Mouse (Mus musculus) hindbrain, postnatal 0 days (tissue): Measurements from ENCODE around the gene Mapkapk3. TPM values are rescaled to one million over a fixed set of nuclear protein-coding genes. Genes with fewer than 3 reads are reported as not detected.

Source experiments
- ATAC-seq: fragments of 200-750 bp; cut with Nextera tagmentation; 2 replicates; pipeline ENCODE4 v1.8.0; 2017; ENCODE audit warnings: mild to moderate bottlenecking, moderate TSS enrichment, moderate library complexity
- DNase-seq: peaks from one replicate; pipeline ENCODE4 v3.0.0-alpha.2; 2015; ENCODE audit warnings: low spot score
- H3K27ac ChIP-seq: fragments of 300-500 bp; sonication (generic); 2 replicates; pipeline ENCODE4 v1.5.1; 2014; ENCODE audit warnings: mild to moderate bottlenecking
- H3K27me3 ChIP-seq: fragments of 300-500 bp; sonication (generic); 2 replicates; pipeline ENCODE4 v1.6.1; 2014; ENCODE audit warnings: low read length, mixed read lengths; ENCODE audit not compliant: insufficient read depth
- H3K36me3 ChIP-seq: fragments of 300-500 bp; sonication (generic); 2 replicates; pipeline ENCODE4 v1.6.1; 2014; ENCODE audit warnings: low read length, mixed read lengths; ENCODE audit not compliant: insufficient read depth
- H3K4me1 ChIP-seq: fragments of 300-500 bp; sonication (generic); 2 replicates; pipeline ENCODE4 v1.6.1; 2014; ENCODE audit warnings: antibody characterized with exemption, low read length, mixed read lengths; ENCODE audit not compliant: insufficient read depth
- H3K4me2 ChIP-seq: fragments of 300-500 bp; sonication (generic); 2 replicates; pipeline ENCODE4 v1.6.1; 2014; ENCODE audit warnings: low read depth, mild to moderate bottlenecking, low read length, moderate library complexity, mixed read lengths
- H3K4me3 ChIP-seq: fragments of 300-500 bp; sonication (generic); 2 replicates; pipeline ENCODE4 v1.5.1; 2014; ENCODE audit warnings: low read length
- H3K9ac ChIP-seq: fragments of 300-500 bp; sonication (generic); replicated peaks from 2 replicates; pipeline ENCODE4 v1.6.1; 2014; ENCODE audit warnings: mild to moderate bottlenecking, low read length, moderate library complexity, mixed read lengths
- H3K9me3 ChIP-seq: fragments of 300-500 bp; sonication (generic); 2 replicates; pipeline ENCODE4 v1.6.1; 2016; ENCODE audit warnings: low read length, mixed read lengths
- CTCF ChIP-seq: IDR thresholded peaks from 2 replicates; pipeline ENCODE4 v1.5.1; 2016; ENCODE audit warnings: antibody characterized with exemption, control low read depth, low read depth
- WGBS: fragments of 180-500 bp; shearing (Covaris S2); extraction: QIAGEN DNeasy Blood & Tissue Kit; methylation state at CpG from one replicate; pipeline ENCODE4 v1.1.7; 2014; 5-methylcytosine and 5-hydroxymethylcytosine counted together
- polyA plus RNA-seq: library from polyadenylated mRNA; unstranded; fragments of >200 nt; fragmentation: Nextera tagmentation; extraction: Ambion mirVana; gene quantifications from 2 replicates; pipeline ENCODE4 v1.2.1, GENCODE M21; 2015
- total RNA-seq: library from RNA; depleted of rRNA; stranded (reverse); fragments of >200 nt; gene quantifications from 2 replicates; pipeline ENCODE4 v1.2.3, GENCODE M21; 2014; rRNA removed

Gene Mapkapk3
- total RNA-seq (3.5 and 3.8 TPM in 2 replicates), polyA plus RNA-seq (2.6 and 3.0 TPM in 2 replicates)

DNA sequence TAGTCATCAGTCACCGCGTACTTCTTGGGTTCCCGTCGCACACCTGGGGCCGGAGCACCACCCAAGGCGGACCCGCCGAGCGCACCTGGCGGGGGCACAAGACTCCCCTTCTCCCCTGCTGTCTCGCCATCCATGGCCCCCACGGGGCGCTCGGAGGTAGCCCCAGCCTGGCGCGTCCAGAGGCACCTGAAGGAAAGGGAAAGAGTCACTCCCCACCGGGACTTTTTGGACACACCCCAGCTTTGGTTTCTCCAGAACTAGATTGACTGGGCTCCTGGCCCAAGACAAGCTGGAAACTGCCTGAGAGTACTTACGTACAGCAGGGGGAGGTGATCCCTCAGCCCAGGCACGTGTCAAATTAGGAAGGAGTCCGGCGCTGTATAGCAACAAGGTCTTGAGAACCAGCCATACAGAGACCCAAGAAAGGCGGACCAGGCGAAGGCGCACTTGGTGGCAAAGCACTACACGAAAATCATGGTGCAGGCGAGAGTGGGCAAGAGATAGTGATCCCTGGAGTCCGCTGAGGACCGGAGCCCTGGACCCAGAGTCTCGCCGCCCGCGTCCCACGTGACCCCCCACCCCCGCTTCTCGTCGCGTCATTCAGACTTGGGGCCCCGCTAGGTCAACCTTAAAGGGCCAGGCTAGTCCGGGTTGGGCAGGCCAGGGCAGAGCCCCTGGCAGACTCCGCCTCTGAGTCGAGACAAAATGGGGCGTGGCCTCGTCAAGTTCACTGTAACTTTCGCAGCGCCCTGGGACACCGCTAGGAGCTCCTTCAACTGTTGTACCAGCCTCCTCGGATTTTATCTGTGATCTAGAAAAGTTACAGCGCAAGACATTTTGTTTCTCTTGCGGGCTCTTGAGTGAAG lies at the start of gene Mapkapk3:
Gene Mapkapk3, minus strand, starts transcription at position 667 of the 866 bp plus-strand sequence.
- Histone ChIP-seq H3K4me2 (peak within 1 kb of the TSS; percentile 79), H3K9ac (peak within 1 kb of the TSS; percentile 40; the same call in 1 of the 2 replicates)
- WGBS, result 2% methylated on average over 49 of the region's 49 CpGs

DNA sequence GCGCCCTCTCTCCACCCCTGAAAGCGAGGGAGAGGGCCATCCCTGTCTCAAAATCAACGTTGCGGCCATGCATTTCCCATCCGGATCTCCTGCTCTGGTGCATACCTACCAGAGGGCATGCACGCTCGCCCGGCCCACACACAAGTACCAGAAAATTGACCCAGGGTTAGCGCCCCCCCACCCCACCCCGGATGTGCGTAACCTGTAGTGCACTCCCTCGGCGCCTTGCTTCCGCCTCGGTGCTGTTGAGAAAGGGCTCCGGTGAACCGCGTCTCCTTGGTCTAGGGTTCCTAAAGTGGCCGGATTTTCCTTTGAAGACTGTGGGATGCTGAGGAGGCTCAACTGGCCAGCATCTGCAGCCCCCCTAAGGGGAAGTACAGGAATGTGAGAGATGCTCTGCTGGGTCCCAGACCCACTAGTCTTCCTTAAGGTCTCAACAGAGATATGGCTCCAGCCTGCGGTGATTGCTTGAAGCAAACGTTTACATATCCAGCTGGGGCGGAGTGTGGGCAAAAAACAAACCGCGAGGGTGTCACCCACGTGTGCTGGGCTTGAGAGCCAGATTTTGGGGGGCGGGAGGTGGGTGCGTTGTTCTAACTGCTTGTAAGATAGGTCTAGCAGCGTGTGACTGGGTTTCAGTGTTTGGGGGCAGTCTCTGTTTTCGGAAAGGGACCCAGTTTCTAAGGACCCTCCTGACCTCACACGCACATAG lies 48.7 kb upstream of the Mapkapk3 start, which contains the start of gene Hemk1:
Gene Hemk1, minus strand, starts transcription at position 179 of the 712 bp plus-strand sequence.
- Histone ChIP-seq H3K4me1 (peaks cover 7% of the 10 kb centered on the region; the same call in 1 of the 2 replicates), H3K9ac (peak within 1 kb of the TSS; percentile 79), H3K36me3 (no peaks in the 10 kb centered on the region), H3K27ac (peak within 1 kb of the TSS; percentile 72), H3K27me3 (no peaks in the 10 kb centered on the region), H3K4me2 (peak within 1 kb of the TSS; percentile 82), H3K4me3 (peak within 1 kb of the TSS; percentile 56), H3K9me3 (no peaks in the 10 kb centered on the region)
- TF ChIP-seq CTCF, result no peak; the same call in 1 of the 2 replicates
- ATAC-seq (peak; percentile 86), DNase-seq (peak; percentile 93)
- 4% methylated on average over 30 of the region's 30 CpGs for WGBS

More for the DNA sequence above, at the start of gene Mapkapk3:
- H3K36me3 ChIP-seq, result no peaks in the 10 kb centered on the region
- H3K9me3 ChIP-seq, result no peaks in the 10 kb centered on the region
- H3K27ac ChIP-seq, result no peak within 1 kb of the TSS
- peak; percentile 78 for ATAC-seq
- H3K4me1 ChIP-seq, result peaks cover 9% of the 10 kb centered on the region; the same call in 1 of the 2 replicates
- peaks cover 7% of the 10 kb centered on the region; the same call in 1 of the 2 replicates for H3K27me3 ChIP-seq
- peak within 1 kb of the TSS; percentile 41 for H3K4me3 ChIP-seq
- TF ChIP-seq CTCF, result peak; percentile 37
- DNase-seq, result peak; percentile 77

DNA sequence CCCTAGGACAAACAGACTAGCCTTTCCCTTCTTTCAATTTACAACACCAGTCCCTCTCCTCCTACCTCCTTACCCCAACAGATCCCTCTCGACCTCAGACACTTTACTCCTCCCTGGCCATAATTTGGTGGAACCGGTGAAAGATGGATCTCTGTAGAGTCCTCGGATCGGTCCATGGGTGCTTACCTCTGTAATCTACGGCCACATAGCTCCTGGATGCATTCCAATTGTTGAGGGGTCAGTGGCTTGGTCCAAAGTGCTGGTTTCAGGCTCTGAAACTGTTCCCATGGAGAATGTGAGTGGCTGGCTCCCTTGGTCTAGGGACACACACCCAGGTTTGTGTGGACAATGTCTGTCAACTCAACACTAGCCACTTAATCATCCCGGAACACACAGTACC lies 46.7 kb upstream of the Mapkapk3 start:
- H3K27ac ChIP-seq, result no peak overlapping the region
- no peak overlapping the region for H3K4me2 ChIP-seq
- DNase-seq, result no peak
- WGBS, result 90% methylated on average over 6 of the region's 6 CpGs
- no peaks in the 10 kb centered on the region for H3K9me3 ChIP-seq
- H3K36me3 ChIP-seq, result no peaks in the 10 kb centered on the region
- no peak overlapping the region for H3K9ac ChIP-seq
- no peak for ATAC-seq
- no peak for TF ChIP-seq CTCF
- H3K27me3 ChIP-seq, result no peaks in the 10 kb centered on the region
- no peak overlapping the region for H3K4me3 ChIP-seq
- H3K4me1 ChIP-seq, result peaks cover 7% of the 10 kb centered on the region; the same call in 1 of the 2 replicates

DNA sequence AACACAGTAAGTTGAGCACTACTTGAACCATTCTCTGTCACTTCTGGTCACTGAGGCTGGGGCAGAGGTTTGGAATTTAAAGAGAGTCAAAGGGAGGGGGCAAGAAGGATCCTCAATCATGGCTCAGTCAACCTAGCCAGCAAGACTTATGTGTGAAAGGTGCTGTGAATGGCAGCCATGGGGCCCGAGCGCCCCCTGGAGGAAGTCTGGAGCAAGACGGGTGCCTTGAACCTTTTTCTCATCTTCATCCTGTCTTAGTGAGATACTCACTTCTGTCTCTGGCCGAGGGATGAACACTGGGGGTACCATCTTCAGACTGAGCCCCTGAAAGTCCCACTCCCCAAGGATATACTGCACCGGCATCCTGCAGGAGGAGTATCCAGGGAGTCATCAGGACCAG lies 46.2 kb upstream of the Mapkapk3 start:
- Histone ChIP-seq H3K9ac (no peak overlapping the region), H3K27me3 (no peaks in the 10 kb centered on the region), H3K27ac (no peak overlapping the region), H3K36me3 (no peaks in the 10 kb centered on the region), H3K9me3 (no peaks in the 10 kb centered on the region), H3K4me2 (no peak overlapping the region), H3K4me3 (no peak overlapping the region), H3K4me1 (peaks cover 7% of the 10 kb centered on the region; the same call in 1 of the 2 replicates)
- ATAC-seq (no peak), DNase-seq (peak; percentile 67)
- TF ChIP-seq CTCF, result peak; percentile 90
- WGBS, result 12% methylated on average over 5 of the region's 5 CpGs

DNA sequence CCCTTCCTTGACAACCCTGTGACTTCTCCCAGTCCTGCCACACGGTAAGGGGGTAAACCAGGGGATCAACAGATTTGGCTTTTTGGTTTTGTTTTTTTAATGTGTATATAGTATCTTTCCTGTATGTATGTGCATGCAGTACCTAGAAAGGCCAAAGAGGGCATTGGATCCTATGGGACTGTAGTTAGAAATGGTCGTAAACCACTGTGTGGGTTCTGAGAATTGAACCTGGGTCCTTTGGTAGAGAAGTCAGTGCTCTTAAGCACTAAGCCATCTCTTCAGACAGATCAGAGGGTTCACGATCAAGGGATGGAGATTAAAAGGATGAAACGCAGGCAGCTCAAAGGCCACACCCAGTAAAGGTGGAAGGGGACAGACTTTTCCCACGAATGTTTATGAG lies 45.4 kb upstream of the Mapkapk3 start:
- DNase-seq (no peak), ATAC-seq (no peak)
- Histone ChIP-seq H3K27me3 (no peaks in the 10 kb centered on the region), H3K4me1 (peaks cover 7% of the 10 kb centered on the region; the same call in 1 of the 2 replicates), H3K27ac (no peak overlapping the region), H3K9me3 (no peaks in the 10 kb centered on the region), H3K4me3 (no peak overlapping the region), H3K36me3 (no peaks in the 10 kb centered on the region), H3K4me2 (no peak overlapping the region), H3K9ac (no peak overlapping the region)
- WGBS, result 89% methylated on average over 5 of the region's 5 CpGs
- TF ChIP-seq CTCF, result peak; percentile 39

DNA sequence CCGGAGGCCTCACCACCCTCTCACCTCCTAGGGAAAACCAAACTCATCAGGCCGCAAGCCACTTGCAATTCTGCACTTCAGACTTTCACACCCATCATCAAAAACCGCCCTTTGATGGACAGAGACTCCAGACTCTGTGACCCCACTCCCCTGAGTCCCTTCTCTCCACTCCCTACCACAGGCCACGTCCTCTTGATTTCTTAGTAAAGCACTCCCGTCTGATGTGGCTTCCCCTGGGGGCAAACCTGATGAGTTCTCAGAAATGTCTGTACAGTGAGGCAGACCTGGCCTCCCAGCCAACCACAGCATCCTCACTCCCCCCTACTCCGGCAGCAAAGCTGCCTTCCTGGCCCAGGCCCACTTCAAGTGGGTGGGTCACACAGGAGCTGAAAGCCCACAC lies 44.7 kb upstream of the Mapkapk3 start:
- no peak overlapping the region for H3K4me3 ChIP-seq
- no peak for DNase-seq
- WGBS, result 86% methylated on average over 6 of the region's 6 CpGs
- TF ChIP-seq CTCF, result no peak
- no peak overlapping the region for H3K27ac ChIP-seq
- H3K4me1 ChIP-seq, result peaks cover 7% of the 10 kb centered on the region; the same call in 1 of the 2 replicates
- H3K4me2 ChIP-seq, result no peak overlapping the region
- H3K36me3 ChIP-seq, result no peaks in the 10 kb centered on the region
- no peak overlapping the region for H3K9ac ChIP-seq
- ATAC-seq, result no peak
- H3K9me3 ChIP-seq, result no peaks in the 10 kb centered on the region
- no peaks in the 10 kb centered on the region for H3K27me3 ChIP-seq
